Mouse (Mus musculus) gastrocnemius, adult 8-10 months (tissue): ENCODE measurements at regions not wholly inside any gene's neighbourhood (a gene's known extent, or its start where the extent isn't known, plus 50 kb on each side); places are given as distances from the start of the nearest gene placed in this dataset.

Experiments used
- DNase-seq, 2 experiments: peaks; one replicate each; pipeline ENCODE4 v3.0.0; 2022; ENCODE audit warnings: low spot score in 2 of 2

DNA sequence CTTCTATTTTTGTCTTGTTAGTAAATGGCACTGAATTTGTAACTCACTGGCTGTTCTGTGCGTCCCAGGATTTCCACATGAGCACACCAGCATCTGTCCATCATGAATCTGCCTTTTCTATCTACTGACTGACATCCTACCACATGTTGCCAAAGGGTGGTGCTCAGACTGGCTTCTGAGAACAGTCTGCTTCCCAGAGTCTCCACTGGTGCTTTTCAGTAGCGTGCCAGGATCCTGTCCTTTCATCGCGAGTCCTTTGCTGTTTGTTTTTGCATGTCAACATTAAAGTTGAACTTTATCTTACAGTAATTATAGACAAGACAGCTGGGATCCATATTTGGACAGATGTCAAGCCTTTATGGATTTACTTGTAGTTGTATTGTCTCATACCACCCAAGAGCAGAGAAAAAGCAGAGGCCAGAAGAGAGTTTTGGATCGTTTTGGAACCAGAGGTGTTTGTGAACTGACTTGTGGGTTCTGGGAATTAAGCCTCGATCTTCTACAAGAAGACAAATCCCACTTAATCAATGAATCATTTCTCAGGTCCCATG is 314.0 kb upstream of the Agtr1b start:
- DNase-seq = no peak

DNA sequence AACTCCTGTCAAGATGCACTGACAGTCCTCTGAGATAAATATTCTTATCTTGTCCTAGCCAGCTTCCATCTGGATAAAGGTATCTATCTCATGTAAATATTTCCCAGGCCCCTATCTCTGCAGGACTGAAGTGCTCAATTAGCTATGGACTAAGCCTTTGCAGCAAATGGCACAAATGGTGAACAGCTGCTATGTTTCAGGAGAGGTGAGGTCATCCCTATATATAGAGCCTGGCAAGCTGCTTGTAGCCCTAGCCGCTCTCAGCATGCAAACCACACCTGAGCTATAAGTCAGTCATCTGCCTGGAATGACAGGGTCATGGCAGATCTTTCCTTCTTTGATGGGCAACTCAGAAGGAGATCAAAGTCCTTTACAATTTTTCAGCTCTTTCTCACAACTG is 294.9 kb upstream of the Agtr1b start:
- DNase-seq = peak; percentile 21 to 50

GRCm38 (mm10) chr3:20655345-20655744 is 288.4 kb upstream of the Agtr1b start:
- no peak for DNase-seq
